Mouse (Mus musculus): ENCODE results near the gene Olfr620.

Gene Olfr620

GRCm38 (mm10) chr7:103612434-103612833 lies at the start of gene Olfr620:
Olfr620 (minus strand) TSS chr7:103612534.
- DNase-seq (ENCODE audit: low spot score in 2 of 2): no peak

GRCm38 (mm10) chr7:103644070-103644469 lies 31.7 kb upstream of the Olfr620 start:
- no peak for DNase-seq (ENCODE audit: low spot score in 2 of 2)

- DNase-seq (ENCODE audit: low spot score in 2 of 2): no peak
These were observed 30.3 kb upstream of the Olfr620 start, which contains the start of gene Olfr622 for GRCm38 (mm10) chr7:103642602-103643001. Olfr622 (minus strand) TSS chr7:103642702.

GRCm38 (mm10) chr7:103636795-103637194 lies 24.5 kb upstream of the Olfr620 start:
- no peak for DNase-seq (ENCODE audit: low spot score in 2 of 2)

- no peak for DNase-seq (ENCODE audit: low spot score in 2 of 2)
These were observed 4.9 kb downstream of the Olfr620 start for GRCm38 (mm10) chr7:103607425-103607824.

- no peak for DNase-seq (ENCODE audit: low spot score in 2 of 2)
These were observed 12.1 kb downstream of the Olfr620 start, which contains the start of gene Olfr619 for GRCm38 (mm10) chr7:103600275-103600674. Olfr619 (plus strand) TSS chr7:103600575.

GRCm38 (mm10) chr7:103589803-103590202 lies 22.5 kb downstream of the Olfr620 start, which contains the start of gene Olfr618:
Olfr618 (plus strand) TSS chr7:103590103.
- no peak for DNase-seq (ENCODE audit: low spot score in 2 of 2)

GRCm38 (mm10) chr7:103572761-103573160 lies 39.6 kb downstream of the Olfr620 start, which contains the start of gene Olfr617:
Olfr617 (plus strand) TSS chr7:103573061.
- no peak for DNase-seq (ENCODE audit: low spot score in 2 of 2)

- no peak for DNase-seq (ENCODE audit: low spot score in 2 of 2)
These were observed 43.3 kb downstream of the Olfr620 start, which contains the start of gene Olfr616 for GRCm38 (mm10) chr7:103569043-103569442. Olfr616 (minus strand) TSS chr7:103569143.

- no peak for DNase-seq (ENCODE audit: low spot score in 2 of 2)
These were observed 56.6 kb downstream of the Olfr620 start, which contains the start of gene Olfr615 for GRCm38 (mm10) chr7:103555779-103556178. Olfr615 (plus strand) TSS chr7:103556079.
